Mouse (Mus musculus) C2C12 (cell line): Measurements from ENCODE around the gene Nhej1. TPM values are rescaled to one million over a fixed set of nuclear protein-coding genes. Genes with fewer than 3 reads are reported as not detected.

ENCODE experiments used
- H3K27me3 ChIP-seq: one replicate; pipeline ENCODE4 v1.6.1; 2011; ENCODE audit not compliant: control insufficient read depth, insufficient read depth, insufficient read length
- H3K36me3 ChIP-seq: one replicate; pipeline ENCODE4 v1.6.1; 2011; ENCODE audit not compliant: control insufficient read depth, insufficient read depth
- H3K4me3 ChIP-seq: one replicate; pipeline ENCODE4 v1.5.1; 2011; ENCODE audit warnings: mild to moderate bottlenecking, control low read depth; ENCODE audit not compliant: poor library complexity, insufficient read depth, severe bottlenecking
- H3K79me2 ChIP-seq: one replicate; pipeline ENCODE4 v1.6.1; 2011; ENCODE audit not compliant: control insufficient read depth, insufficient read depth
- H3K79me3 ChIP-seq: one replicate; pipeline ENCODE4 v1.6.1; 2011; ENCODE audit warnings: low read depth, control low read depth
- H3ac ChIP-seq: one replicate; pipeline ENCODE3; 2011; ENCODE audit warnings: low read depth; ENCODE audit not compliant: control insufficient read depth, insufficient read length
- CEBPB ChIP-seq: IDR thresholded peaks from one replicate; pipeline ENCODE4 v1.6.1; 2011; ENCODE audit warnings: low read depth, mild to moderate bottlenecking, control low read depth, moderate library complexity
- CTCF ChIP-seq: IDR thresholded peaks from one replicate; pipeline ENCODE4 v1.5.1; 2011; ENCODE audit not compliant: control insufficient read depth, insufficient read depth, insufficient read length
- FOSL1 ChIP-seq: IDR thresholded peaks from one replicate; pipeline ENCODE4 v1.8.0; 2011; ENCODE audit warnings: mild to moderate bottlenecking, low read length; ENCODE audit not compliant: poor library complexity, insufficient read depth, severe bottlenecking
- MAX ChIP-seq: IDR thresholded peaks from one replicate; pipeline ENCODE4 v1.6.1; 2011; ENCODE audit warnings: mild to moderate bottlenecking, control low read depth
- MYOD1 ChIP-seq: IDR thresholded peaks from one replicate; pipeline ENCODE4 v1.6.1; 2011; ENCODE audit warnings: low read depth; ENCODE audit not compliant: control insufficient read depth, insufficient read length
- MYOG ChIP-seq: IDR thresholded peaks from one replicate; pipeline ENCODE4 v1.6.1; 2011; ENCODE audit not compliant: control insufficient read depth, insufficient read length; ENCODE audit errors: extremely low read depth
- USF1 ChIP-seq: IDR thresholded peaks from one replicate; pipeline ENCODE4 v1.6.1; 2011; ENCODE audit warnings: low read depth, mild to moderate bottlenecking, control low read depth, moderate library complexity
- long read RNA-seq, 2 experiments: library from polyadenylated mRNA; unstranded; transcript quantifications; one replicate each; pipeline ENCODE4 v2.0.0; 2019 to 2020
- polyA plus RNA-seq: library from polyadenylated mRNA; unstranded; fragments of >200 nt; fragmentation: generic; extraction: Trizol; gene quantifications from one replicate; pipeline ENCODE4 v1.2.1, GENCODE M21; 2012; ENCODE audit warnings: missing spikeins

Nhej1 gene
- 5.2 TPM for polyA plus RNA-seq
- long read RNA-seq, experiment 1, partial matches to known transcripts, result 1 of 1 reads
- long read RNA-seq, experiment 1, other reads (novel, unspliced or antisense), result 0 of 1 reads
- long read RNA-seq, experiment 2, result 0 reads

DNA sequence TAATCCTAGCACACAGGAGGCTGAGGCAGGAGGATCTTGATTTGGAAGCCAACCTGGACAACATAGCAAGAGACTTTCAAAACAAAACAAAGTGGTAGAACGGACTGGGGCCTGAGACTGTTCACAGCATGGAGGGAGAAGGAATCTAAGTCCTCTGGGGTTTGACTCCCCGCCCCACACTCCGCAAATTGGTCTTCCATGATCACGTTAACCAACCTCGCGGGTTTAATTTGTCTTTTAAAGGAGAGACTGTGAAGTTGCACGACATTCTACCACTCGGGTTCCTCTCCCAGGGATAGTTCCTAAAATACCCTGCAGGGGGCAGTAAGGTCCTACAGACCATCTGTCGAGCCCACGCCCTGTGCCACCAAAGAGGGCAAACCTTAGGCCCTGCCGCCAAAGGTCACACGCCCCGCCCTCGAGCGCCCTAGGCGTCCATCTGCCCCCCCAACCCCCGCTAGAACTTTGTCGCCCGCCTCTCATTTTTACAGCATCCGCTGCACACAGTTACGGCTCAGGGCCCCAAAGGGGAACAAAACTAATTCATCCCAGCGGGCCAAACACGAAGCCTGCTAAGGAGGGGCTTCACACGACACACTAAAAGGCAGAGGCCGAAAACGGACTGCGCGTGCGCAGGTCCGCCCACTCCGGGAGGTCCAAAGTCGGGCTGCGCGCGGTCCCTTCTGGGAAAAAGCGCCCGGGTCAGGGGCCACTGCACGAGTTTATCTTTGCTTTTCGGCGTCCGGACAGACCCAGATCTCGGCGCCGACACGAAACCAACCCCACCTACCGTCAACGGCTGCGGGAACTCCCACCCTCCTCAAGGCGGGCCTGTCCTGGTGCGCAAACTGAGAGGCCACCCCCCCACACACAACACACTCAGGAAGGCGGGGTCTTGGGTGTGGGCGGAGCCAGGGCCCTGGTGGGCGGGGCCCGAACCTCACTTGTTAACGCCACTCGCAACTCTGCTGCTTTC lies at the start of gene Nhej1:
TSS of gene Nhej1 (minus strand) at position 855 of the 976 bp plus-strand sequence.
- Histone ChIP-seq H3K4me3 (peak within 1 kb of the TSS; percentile 48), H3K27me3 (no peaks in the 10 kb centered on the region), H3K79me3 (no peaks in the 10 kb centered on the region), H3K79me2 (no peaks in the 10 kb centered on the region), H3K36me3 (no peaks in the 10 kb centered on the region), H3ac (peak within 1 kb of the TSS; percentile 88)
- TF ChIP-seq MYOG, result no peak
- TF ChIP-seq CEBPB, result no peak
- TF ChIP-seq CTCF, result peak; percentile 29
- TF ChIP-seq FOSL1, result no peak
- TF ChIP-seq MAX, result peak; percentile 9

DNA sequence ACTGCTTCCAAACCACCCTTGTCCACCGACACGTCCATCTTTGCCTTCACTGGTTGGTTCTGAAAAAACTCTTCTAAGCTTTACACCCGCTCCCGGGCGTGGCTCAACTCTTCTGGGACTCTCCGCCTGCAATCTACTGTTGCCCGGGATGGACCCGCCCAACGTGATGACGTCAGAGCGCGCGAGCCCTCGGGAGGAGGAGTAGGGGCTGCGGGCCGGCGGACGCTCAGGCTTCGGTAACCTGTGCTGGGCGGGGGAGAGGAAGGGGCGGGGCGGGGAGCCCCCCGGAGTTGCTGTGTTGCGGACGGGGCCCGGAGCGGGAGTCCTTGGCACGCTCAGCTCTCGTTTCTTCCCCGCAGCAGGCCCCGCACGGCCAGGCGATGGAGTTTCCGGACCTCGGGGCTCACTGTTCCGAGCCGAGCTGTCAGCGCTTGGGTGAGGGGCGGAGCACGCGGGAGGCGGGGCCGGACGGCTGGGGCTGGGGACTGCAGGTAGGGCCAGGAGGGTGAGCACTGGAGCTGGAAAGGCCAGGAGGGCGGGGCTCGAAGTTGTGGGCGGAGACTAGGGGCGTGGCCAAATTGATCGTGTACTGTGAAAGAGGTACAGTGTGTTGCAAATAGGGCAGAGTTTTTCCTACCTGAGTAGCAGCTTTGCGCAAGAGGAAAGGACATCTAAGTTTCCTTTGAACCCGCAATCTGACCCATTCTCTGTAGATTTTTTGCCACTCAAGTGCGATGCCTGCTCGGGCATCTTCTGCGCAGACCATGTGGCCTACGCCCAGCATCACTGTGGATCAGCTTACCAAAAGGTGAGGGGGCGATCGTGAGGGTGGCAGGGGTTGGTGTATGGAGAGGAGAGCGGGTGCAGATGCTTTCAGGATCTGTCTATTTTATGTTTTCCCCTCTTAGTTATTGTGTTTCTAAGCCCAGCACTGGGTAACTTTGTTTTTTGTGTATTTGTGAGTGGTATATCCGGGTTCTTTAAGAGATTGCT lies 43.8 kb upstream of the Nhej1 start, which contains the start of gene Zfand2b:
TSS of gene Zfand2b (plus strand) at position 175 of the 993 bp plus-strand sequence.
- no peaks in the 10 kb centered on the region for H3K79me2 ChIP-seq
- peaks cover 29% of the 10 kb centered on the region for H3K36me3 ChIP-seq
- TF ChIP-seq MAX (no peak), MYOG (no peak), MYOD1 (no peak), USF1 (no peak), CEBPB (no peak), FOSL1 (no peak), CTCF (no peak)
- no peaks in the 10 kb centered on the region for H3K79me3 ChIP-seq
- no peaks in the 10 kb centered on the region for H3K27me3 ChIP-seq
- H3K4me3 ChIP-seq, result peak within 1 kb of the TSS; percentile 42
- peak within 1 kb of the TSS; percentile 70 for H3ac ChIP-seq

GRCm38 (mm10) chr1:75168093-75168471 lies 43.1 kb upstream of the Nhej1 start:
- TF ChIP-seq MAX (no peak), MYOD1 (no peak), MYOG (no peak), USF1 (no peak), CTCF (no peak), FOSL1 (no peak), CEBPB (no peak)
- Histone ChIP-seq H3K79me3 (no peaks in the 10 kb centered on the region), H3K4me3 (peak overlapping the region; percentile 42), H3K79me2 (no peaks in the 10 kb centered on the region), H3K27me3 (no peaks in the 10 kb centered on the region), H3ac (peak overlapping the region; percentile 56), H3K36me3 (peaks cover 24% of the 10 kb centered on the region)

- Histone ChIP-seq H3K36me3 (no peaks in the 10 kb centered on the region), H3K79me2 (no peaks in the 10 kb centered on the region), H3ac (no peak overlapping the region), H3K4me3 (no peak overlapping the region), H3K27me3 (no peaks in the 10 kb centered on the region), H3K79me3 (no peaks in the 10 kb centered on the region)
- TF ChIP-seq MYOG (no peak), CEBPB (no peak), USF1 (no peak), CTCF (no peak)
Measured at GRCm38 (mm10) chr1:75160256-75160617, 35.2 kb upstream of the Nhej1 start.

DNA sequence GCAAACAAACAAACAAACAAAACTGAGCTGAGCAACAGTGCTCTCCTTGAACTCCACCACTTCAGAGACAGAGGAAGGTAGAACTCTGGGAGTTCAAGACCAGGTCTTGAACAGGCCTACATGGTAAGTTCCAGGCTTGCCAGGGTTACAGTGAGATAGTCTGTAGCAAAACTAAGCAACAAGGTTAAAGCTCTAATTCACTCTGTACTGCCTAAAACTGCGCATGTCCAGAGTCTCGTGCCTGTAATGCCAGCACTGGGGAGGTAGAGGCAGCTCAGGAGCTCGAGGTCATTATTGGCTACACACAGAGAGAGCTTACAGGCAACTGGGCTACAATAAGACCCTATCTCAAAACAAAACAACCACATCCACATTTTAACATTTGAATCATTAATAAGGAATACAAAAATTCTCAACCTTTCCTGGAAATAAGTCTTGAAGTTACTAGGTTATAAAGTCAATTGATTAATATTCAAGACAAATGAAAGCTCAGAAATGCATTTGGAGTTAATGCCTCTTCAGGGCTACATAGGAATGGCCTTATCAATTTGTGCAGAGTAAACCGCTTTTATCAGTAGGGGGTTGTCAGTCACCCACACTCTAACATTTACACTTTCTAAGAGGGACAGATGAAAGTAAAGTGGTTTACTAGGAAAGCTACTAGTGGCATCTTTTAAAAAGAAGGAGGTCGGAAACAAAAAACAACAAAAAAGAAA lies 34.7 kb upstream of the Nhej1 start:
- H3K36me3 ChIP-seq, result no peaks in the 10 kb centered on the region
- TF ChIP-seq MYOG (no peak), FOSL1 (no peak), MYOD1 (no peak), CTCF (no peak), USF1 (no peak), MAX (no peak), CEBPB (no peak)
- no peak overlapping the region for H3ac ChIP-seq

More for the DNA sequence above, 34.7 kb upstream of the Nhej1 start:
- H3K4me3 ChIP-seq, result no peak overlapping the region
- no peaks in the 10 kb centered on the region for H3K79me3 ChIP-seq
- H3K79me2 ChIP-seq, result no peaks in the 10 kb centered on the region
- no peaks in the 10 kb centered on the region for H3K27me3 ChIP-seq
